Mouse (Mus musculus) spleen, postnatal 4 days (tissue): ENCODE data around the gene Peli3.
"Not testable (repeated sequence)": the region's sequence is repeated elsewhere in the genome, so short reads cannot be mapped to it uniquely, and the experiment has no call there.

ENCODE experiments used
- DNase-seq, 2 experiments: peaks; one replicate each; pipeline ENCODE4 v3.0.0; 2022; ENCODE audit warnings: low spot score in 2 of 2

Peli3 gene

DNA sequence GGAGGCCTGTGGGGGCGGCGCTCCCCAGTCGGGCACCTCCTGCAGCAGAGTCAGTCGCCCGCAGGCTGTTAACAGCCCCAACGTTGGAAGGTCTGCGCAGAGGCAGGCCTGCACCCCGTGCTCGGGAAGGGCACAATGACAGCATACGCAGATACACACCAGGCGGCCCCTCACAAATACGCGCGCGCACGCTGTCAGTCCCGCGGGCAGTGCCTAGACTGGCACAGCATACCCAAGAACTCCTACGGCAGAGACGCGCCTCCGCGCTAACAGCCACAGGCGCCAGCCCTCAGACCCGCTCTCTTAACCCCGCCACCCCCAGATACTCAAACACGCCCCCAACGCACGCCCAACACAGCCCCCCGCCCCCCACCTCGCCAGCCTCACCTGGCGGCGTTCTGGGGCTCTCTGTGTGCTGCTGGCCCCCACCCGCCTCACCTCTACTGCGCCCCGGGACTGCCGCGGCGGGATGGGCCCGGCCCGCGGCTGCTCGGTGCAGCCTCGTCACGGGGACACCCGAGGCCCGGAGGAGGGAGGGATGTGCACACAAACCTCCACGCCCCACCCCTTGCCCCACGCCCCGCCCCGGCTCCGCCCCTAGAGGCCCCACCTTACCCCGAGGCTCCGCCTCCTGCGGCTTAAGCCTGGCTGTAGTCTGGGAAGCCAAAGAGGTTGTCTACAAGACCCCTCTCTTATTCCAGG lies at the start of gene Peli3:
Gene Peli3 (minus strand): TSS at position 577 of the 702 bp plus-strand sequence.
- DNase-seq, result peak; percentile 81 to 91

GRCm38 (mm10) chr19:4992371-4992770 lies 49.4 kb upstream of the Peli3 start:
- no peak for DNase-seq

GRCm38 (mm10) chr19:4990716-4991115 lies 47.8 kb upstream of the Peli3 start:
- no peak for DNase-seq

GRCm38 (mm10) chr19:4990256-4990625 lies 47.3 kb upstream of the Peli3 start, which contains the start of gene Npas4:
Gene Npas4 (minus strand): TSS chr19:4990316.
- DNase-seq, result no peak

DNA sequence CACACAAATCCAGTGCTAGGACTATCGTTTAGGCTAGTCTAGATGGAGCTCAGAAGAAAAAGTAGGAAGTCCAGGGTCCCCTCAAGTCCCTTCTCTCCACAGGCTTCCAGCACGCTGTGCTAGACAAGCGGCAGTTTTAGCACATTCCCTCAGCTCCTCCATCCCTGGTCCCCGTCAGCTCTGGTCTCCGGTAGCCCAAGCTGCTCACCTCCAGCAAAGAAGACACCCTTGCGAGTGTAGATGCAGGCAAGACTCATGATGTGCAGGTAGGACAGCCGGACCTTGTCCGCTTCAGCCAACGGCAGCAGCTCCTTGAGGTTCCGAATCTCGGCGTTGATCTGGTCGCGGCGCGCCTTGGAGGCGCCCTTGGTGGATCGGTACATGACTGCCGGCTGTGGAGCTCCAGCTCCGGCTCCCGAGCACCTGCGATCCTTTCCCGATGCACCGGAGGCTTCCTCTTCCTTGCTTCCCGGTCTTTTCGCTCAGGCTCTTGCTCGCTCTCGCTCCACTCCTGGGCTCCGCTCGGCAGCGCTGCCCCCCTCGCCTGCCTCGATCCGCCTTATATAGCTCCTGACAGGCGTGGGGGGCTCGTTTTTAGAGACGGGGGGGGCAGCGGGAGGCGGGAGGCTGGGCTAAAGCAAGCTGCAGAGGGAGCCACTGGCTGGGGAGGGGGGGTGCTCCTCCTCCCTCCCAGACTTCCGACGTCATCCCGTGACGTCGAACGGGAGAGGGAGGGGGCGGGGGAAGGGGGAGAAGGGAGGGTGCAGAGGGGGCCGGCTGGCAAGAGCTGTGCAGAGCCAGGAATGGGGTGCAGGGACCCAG lies 46.7 kb upstream of the Peli3 start:
- no peak for DNase-seq

DNA sequence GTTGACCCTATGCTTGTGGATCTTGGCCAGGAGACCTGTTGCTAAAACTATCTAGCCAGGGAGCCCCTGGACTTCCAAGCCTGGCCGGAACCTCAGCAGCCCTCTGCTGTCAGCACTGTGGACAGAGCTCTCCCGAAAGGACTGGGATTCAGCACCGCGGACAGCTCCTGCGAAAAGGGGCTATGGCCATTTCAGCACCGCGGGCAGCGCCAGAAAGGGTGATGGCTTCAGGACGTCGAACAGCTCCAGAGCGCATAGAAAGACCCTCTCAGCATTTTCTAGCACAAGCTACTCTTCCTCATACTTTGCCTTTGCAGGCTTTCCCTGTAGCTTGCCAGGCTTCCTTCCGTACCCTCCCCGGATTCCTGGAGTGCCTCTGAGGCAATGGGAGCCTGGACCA lies 46.1 kb upstream of the Peli3 start:
- DNase-seq, result peak; percentile 86 to 97

GRCm38 (mm10) chr19:4981767-4982166 lies 38.8 kb upstream of the Peli3 start:
- DNase-seq, result no peak

DNA sequence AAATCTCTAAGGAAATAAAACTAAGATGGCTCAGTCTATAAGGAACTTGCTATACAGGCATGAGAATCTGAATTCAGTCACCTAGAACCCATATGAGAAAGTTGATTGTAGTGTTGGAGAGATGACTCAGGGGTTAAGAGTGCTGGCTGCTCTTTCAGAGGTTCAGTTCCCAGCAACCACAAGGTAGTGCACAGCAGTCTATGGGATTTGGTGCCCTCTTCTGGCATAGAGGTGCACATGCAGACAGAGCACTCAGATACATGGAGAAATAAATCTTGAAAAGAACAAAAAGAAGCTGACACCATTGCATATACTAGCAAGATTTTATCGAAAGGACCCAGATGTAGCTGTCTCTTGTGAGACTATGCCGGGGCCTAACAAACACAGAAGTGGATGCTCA lies 25.3 kb upstream of the Peli3 start:
- DNase-seq, result no peak

- DNase-seq, result peak; percentile 86 to 93
These were observed 19.1 kb upstream of the Peli3 start, which contains the start of gene Mrpl11 for GRCm38 (mm10) chr19:4961928-4962601. Gene Mrpl11 (plus strand): TSS chr19:4962147.

DNA sequence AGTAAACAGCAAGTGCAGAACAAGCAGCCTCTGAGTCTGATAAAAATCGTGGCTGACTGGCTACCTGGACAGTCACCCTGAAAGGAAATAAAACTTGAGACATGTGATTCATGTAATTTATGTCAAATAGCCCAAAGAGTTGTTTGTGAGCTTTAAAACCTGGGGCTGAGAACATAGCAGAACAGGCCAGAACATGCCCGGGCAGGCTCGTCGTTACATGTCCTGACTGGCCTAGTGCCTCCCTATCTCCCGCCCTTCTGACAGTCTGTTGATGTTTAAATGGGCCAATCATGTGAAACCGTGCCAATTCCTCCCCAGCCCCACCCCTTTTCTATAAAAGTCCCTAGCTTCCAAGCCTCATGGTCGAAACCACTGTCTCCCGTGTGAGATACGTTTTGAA lies 5.7 kb upstream of the Peli3 start:
- not testable (repeated sequence) for DNase-seq

DNA sequence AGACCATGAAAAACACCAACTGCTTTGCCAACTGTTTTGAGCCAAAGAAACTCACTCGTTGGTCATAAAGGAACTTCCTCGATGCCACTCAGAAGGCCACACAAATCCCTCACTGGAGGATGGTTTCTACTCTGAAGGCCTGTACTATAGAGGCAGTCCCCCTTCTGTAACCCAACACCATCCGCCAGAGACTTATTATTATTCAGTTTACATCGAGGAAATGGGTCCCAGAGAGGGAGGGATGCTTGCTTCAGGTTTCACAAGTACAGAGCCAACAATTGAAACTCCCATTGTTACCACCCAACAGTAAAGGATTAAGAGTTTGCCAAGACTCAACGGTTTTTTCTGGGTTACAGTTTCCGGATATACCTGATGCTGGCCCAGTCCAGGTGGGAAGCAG lies 2.6 kb upstream of the Peli3 start:
- no peak for DNase-seq

DNA sequence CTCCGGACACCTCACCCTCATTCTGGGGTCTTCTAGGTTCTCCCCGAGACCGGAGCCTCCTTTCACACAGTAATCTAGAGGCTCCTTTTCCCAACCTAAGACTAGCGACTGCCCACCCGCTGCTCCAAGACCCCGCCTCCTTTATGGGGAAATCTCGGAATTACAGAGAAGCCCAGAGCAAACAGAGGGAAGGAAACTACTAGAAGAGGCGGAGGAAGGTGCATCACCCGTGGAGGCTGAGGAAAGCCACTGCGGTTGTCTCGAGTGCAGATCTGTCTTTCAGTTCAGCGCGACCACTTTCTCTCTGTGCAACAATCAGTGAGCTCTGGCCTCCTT lies 294 bp upstream of the Peli3 start:
- no peak for DNase-seq

DNA sequence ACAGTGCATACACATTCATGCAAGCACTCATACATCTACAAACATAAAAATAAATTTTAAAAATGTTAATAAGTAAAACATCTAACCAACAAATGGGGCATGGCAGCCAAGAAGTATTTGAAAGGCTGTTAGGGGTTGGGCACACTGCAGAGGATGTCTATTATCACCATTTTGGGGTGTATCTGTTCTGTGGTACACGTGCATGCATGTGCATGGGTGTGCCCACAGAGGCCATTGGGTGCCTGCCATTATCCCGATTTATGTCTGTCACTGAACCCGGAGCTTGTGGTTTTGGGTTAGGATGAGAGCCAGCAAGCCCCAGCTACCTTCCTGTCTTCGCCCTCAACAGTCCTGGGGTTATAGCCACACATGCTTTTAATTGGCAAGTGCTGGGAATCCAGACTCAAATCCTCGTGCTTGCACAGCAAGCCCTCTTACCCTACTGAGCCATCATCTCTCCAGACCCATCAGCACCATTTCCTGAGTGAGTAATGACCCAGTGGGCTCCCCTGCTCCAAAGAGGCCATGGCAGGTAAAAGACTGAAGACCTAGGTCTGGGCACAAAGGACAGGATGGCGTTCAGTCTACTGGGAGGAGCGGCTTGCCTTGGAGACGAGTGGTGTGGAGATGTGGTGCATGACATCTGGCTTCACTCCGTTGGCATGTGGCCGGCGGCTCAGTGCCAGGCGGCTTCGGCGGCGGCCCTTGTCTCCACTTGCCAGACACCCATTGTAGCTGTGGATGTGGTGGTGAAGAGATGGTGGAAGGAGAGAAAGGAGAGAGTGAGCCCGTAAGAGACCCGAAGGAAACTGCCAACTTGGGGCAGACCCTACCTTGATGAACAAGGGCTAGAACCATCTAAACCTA lies 5.2 kb downstream of the Peli3 start:
- DNase-seq, result no peak

GRCm38 (mm10) chr19:4936896-4937295 lies 6.0 kb downstream of the Peli3 start:
- DNase-seq, result no peak

GRCm38 (mm10) chr19:4928781-4929180 lies 14.1 kb downstream of the Peli3 start:
- DNase-seq, result no peak

- peak; percentile 99 for DNase-seq
These were observed 14.9 kb downstream of the Peli3 start, which contains the start of gene Dpp3 for GRCm38 (mm10) chr19:4927904-4928531. Gene Dpp3 (minus strand): TSS chr19:4928287.

GRCm38 (mm10) chr19:4925121-4925860 lies 17.6 kb downstream of the Peli3 start:
- DNase-seq, result no peak

DNA sequence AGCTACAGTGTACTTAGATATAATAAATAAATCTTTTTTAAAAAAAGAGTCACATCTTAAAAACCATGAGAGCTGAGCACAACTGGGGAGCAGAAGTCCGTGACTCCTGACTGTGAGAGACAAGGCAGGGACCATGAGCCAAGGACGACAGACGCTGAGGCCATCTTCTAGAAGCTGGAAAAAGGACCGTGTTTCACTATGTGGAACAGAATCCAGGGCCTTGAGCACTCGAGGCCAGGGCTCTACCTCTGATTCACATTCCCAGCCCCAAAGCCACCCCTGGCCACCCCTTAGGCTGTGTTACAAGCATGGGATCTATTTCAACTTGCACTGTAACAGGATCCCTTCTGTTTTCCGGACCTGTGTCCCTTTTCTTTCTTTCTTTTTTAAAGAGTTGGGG lies 23.3 kb downstream of the Peli3 start:
- no peak for DNase-seq

GRCm38 (mm10) chr19:4916827-4917226 lies 26.1 kb downstream of the Peli3 start:
- DNase-seq, result no peak

DNA sequence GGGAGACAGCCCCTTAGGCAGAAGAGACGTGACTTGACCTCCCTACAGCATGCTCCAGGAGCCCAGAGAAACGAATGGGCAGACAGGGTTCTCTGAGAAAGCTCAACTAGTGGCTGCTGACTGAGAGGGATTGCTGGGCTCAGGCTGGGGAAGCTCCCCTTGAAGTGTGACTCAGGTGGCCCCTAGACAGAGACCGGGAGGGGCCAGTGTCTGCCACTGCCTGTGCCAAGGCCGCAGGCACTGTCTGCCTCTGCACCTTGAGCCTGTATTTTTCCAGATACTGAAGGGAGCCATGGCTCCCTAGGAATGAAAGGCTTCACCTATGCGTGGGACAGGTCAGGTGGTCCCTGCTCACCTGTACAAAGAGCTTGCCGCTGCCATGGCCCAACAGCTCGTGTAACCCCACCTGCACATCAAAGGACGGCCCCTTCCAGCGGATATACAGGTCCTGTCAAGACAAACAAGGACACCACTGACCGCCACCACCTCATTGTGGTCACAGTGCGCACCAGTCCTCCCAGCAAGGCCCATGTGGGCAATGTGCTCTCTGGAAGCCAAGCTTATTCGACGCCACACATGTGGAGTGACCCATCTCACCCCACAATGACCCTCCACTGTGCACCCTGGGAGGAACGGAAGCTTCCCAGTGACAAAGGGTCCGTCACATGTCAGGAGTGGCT lies 26.9 kb downstream of the Peli3 start:
- no peak for DNase-seq
